Mouse (Mus musculus) ovary, postnatal 10 days (tissue): Measurements from ENCODE around the gene Serpinb6a.

Experiments used
- DNase-seq: peaks from one replicate; pipeline ENCODE4 v3.0.0; 2022; ENCODE audit warnings: low spot score

Gene Serpinb6a

DNA sequence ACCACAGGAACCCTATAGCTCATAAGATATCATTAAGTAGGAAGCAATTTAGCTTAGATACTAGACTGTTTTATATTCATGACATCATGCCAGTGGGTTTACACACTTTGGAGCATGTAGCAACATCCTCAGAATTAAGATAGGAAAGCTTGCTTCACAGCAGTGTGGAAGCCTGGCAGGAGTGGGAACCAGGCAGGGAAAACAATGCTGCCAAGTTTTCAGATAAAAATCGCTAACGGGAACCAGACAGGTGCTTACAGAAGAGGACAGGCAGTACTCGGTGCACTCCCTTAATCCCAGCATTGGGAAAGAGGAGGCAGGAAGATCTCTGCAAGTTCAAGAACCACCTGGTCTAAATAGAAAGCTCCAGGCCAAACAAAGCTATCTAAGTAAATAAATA lies 95.8 kb downstream of the Serpinb6a start:
- DNase-seq, result no peak

- DNase-seq, result no peak
Measured at GRCm38 (mm10) chr13:33905176-33905954, 97.2 kb downstream of the Serpinb6a start, which contains the start of gene Serpinb6c. Gene Serpinb6c, minus strand, starts transcription at chr13:33905708.

DNA sequence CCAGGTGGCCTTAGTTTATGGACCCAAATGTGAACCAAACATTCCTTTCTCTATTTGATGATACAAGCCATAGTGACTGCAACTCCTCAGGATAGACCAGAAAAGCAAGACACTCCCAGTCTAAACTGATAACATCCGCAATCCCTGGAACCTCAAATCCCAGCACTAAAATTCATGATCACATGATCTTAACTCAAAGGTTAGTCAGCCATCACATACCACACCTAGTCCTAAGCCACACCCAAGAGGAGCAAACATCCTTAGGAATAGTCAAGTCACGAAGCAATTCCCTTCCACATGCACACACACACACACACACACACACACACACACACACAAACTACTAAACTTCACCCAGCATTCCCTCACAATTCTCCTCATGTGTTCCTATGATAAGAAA lies 99.3 kb downstream of the Serpinb6a start:
- DNase-seq, result no peak

GRCm38 (mm10) chr13:33894207-33894606 lies 108.4 kb downstream of the Serpinb6a start:
- no peak for DNase-seq
